Mouse (Mus musculus) cerebellum, postnatal 36 days (tissue): ENCODE results near the gene Ube2m.

Experiments
- DNase-seq, 2 experiments: peaks; one replicate each; pipeline ENCODE4 v3.0.0; 2021 to 2022; ENCODE audit warnings: mixed read lengths in 2 of 2

Gene Ube2m

GRCm38 (mm10) chr7:13033451-13034147 lies 4.5 kb downstream of the Ube2m start:
- DNase-seq: no peak

GRCm38 (mm10) chr7:13032541-13032940 lies 5.5 kb downstream of the Ube2m start:
- DNase-seq: no peak

- DNase-seq: no peak
Observed at GRCm38 (mm10) chr7:13031983-13032382, 6.1 kb downstream of the Ube2m start.

GRCm38 (mm10) chr7:13031069-13031468 lies 7.0 kb downstream of the Ube2m start:
- no peak for DNase-seq

GRCm38 (mm10) chr7:13028986-13029385 lies 9.1 kb downstream of the Ube2m start:
- no peak for DNase-seq

GRCm38 (mm10) chr7:13025511-13026112 lies 12.5 kb downstream of the Ube2m start:
- no peak for DNase-seq

- peak; percentile 77 to 83 for DNase-seq
Observed at GRCm38 (mm10) chr7:13024805-13025204, 13.3 kb downstream of the Ube2m start.

GRCm38 (mm10) chr7:13023928-13024731 lies 13.9 kb downstream of the Ube2m start:
- DNase-seq: peak; percentile 93 to 96

- DNase-seq: peak in 1 of 2 experiments; percentile 40
Observed at GRCm38 (mm10) chr7:13022773-13023535, 15.1 kb downstream of the Ube2m start.

- no peak for DNase-seq
Observed at GRCm38 (mm10) chr7:13015217-13015616, 22.9 kb downstream of the Ube2m start.

GRCm38 (mm10) chr7:13014275-13014839 lies 23.7 kb downstream of the Ube2m start:
- DNase-seq: no peak

- DNase-seq: no peak
Observed at GRCm38 (mm10) chr7:13013671-13014070, 24.4 kb downstream of the Ube2m start.

GRCm38 (mm10) chr7:13010005-13010908 lies 27.8 kb downstream of the Ube2m start, which contains the start of gene Zbtb45:
TSS of gene Zbtb45 (minus strand) at chr7:13010034.
- no peak for DNase-seq

- peak; percentile 89 to 95 for DNase-seq
Observed at GRCm38 (mm10) chr7:13009143-13010004, 28.7 kb downstream of the Ube2m start.

- DNase-seq: no peak
Observed at GRCm38 (mm10) chr7:13007341-13008092, 30.6 kb downstream of the Ube2m start.

GRCm38 (mm10) chr7:13006531-13006930 lies 31.5 kb downstream of the Ube2m start:
- no peak for DNase-seq

GRCm38 (mm10) chr7:13006011-13006410 lies 32.1 kb downstream of the Ube2m start:
- DNase-seq: peak in 1 of 2 experiments; percentile 29

- no peak for DNase-seq
Observed at GRCm38 (mm10) chr7:13003380-13003779, 34.7 kb downstream of the Ube2m start.

- no peak for DNase-seq
Observed at GRCm38 (mm10) chr7:13001584-13001983, 36.5 kb downstream of the Ube2m start.

- DNase-seq: no peak
Observed at GRCm38 (mm10) chr7:12998851-12999250, 39.2 kb downstream of the Ube2m start, which contains the start of gene Trim28. TSS of gene Trim28 (plus strand) at chr7:12999114.
